Mouse (Mus musculus): ENCODE data around the gene Slc9a1. TPM values are rescaled to one million over a fixed set of nuclear protein-coding genes. Genes with fewer than 3 reads are reported as not detected.

The Slc9a1 gene
- polyA plus RNA-seq (2015; fragmentation: Nextera tagmentation; extraction: Ambion mirVana): 9.1 and 9.2 TPM in 2 replicates

DNA sequence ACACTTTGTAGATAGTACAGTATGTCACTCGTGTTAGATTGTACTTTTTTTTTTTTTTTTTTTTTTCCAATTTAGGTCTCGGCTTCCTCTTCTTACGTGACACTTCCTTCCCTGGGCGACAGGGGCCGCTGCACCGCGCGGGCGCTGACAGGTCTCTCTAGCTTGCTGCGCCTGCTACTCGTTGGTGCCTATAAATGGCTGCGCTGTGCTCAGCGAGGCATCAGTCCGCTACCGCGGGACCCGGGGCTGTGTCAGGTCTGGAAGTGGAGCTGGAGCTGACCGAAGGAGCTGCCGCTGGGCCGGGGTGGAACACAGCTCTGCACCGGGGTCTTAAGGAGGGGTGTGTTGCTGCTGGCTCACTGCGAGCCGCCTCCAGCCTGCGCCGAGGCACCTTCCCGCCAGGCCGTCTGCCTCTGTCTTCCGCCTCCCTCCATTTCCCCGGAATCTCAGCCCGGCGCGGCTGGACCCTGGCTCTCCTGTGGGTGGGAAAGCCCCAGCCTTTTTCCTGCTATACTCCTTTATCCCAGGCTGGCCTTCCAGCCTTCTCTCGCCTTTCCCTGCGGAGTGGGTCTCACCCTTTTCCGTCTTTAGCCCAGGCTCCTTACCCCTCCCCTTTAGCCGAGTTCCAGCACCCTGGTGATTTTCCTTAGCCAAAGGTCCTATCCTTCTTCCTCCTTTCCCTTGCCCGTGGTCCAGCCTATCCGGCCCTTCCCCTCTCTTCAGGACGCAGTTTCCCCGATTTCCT is at the start of gene Slc9a1:
TSS of gene Slc9a1 (plus strand) at position 154 of the 745 bp plus-strand sequence.
- H3K27me3 ChIP-seq (replicated peaks; ENCODE audit: control insufficient read depth, insufficient read depth, low read length): no peaks in the 10 kb centered on the region
- no peaks in the 10 kb centered on the region for H3K36me3 ChIP-seq (ENCODE audit: control insufficient read depth, insufficient read depth, low read length)
- ATAC-seq: peak; percentile 92
- WGBS: under 1% methylated on average over 40 of the region's 40 CpGs
- peak within 1 kb of the TSS; percentile 84 for H3K4me2 ChIP-seq (ENCODE audit: low read depth, low read length)
- peak within 1 kb of the TSS; percentile 96 for H3K9ac ChIP-seq (ENCODE audit: low read depth, low read length)
- peak within 1 kb of the TSS; percentile 86 for H3K27ac ChIP-seq (ENCODE audit: low read length)
- H3K4me1 ChIP-seq (ENCODE audit: control insufficient read depth, insufficient read depth, low read length): peaks cover 40% of the 10 kb centered on the region
- H3K4me3 ChIP-seq (ENCODE audit: low read length): peak within 1 kb of the TSS; percentile 70
- no peaks in the 10 kb centered on the region for H3K9me3 ChIP-seq (ENCODE audit: control insufficient read depth, low read length)

DNA sequence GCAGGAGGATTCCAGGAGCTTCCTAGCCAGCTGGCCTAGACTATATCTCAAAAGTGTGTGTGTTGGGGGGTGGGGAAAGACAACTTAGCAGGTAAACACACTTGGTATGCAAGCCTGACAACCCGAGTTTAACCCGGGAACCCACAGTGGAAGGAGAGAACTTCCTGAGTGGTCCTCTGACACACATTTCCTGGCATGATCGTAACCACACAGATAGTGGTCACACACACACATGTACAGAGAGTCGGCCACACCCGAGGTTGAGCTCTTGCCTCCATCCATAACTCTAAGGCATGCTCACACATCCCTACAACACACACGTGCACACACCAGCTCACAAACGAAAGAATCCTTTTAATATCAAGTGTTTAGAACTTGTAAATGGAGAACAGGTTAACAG is 41.4 kb upstream of the Slc9a1 start:
- Histone ChIP-seq H3K36me3 (ENCODE audit: control insufficient read depth, insufficient read depth, low read length) (no peaks in the 10 kb centered on the region), H3K4me1 (ENCODE audit: control insufficient read depth, insufficient read depth, low read length) (peaks cover 7% of the 10 kb centered on the region), H3K27ac (ENCODE audit: low read length) (no peak overlapping the region), H3K4me2 (ENCODE audit: low read depth, low read length) (no peak overlapping the region), H3K27me3 (replicated peaks; ENCODE audit: control insufficient read depth, insufficient read depth, low read length) (no peaks in the 10 kb centered on the region), H3K4me3 (ENCODE audit: low read length) (no peak overlapping the region), H3K9me3 (ENCODE audit: control insufficient read depth, low read length) (no peaks in the 10 kb centered on the region), H3K9ac (ENCODE audit: low read depth, low read length) (no peak overlapping the region)
- no peak for ATAC-seq
- WGBS: 64% methylated on average over 7 of the region's 7 CpGs

- Histone ChIP-seq H3K9ac (ENCODE audit: low read depth, low read length) (no peak overlapping the region), H3K4me1 (ENCODE audit: control insufficient read depth, insufficient read depth, low read length) (peaks cover 12% of the 10 kb centered on the region), H3K27ac (ENCODE audit: low read length) (no peak overlapping the region), H3K4me2 (ENCODE audit: low read depth, low read length) (no peak overlapping the region), H3K4me3 (ENCODE audit: low read length) (no peak overlapping the region), H3K36me3 (ENCODE audit: control insufficient read depth, insufficient read depth, low read length) (no peaks in the 10 kb centered on the region), H3K9me3 (ENCODE audit: control insufficient read depth, low read length) (no peaks in the 10 kb centered on the region), H3K27me3 (replicated peaks; ENCODE audit: control insufficient read depth, insufficient read depth, low read length) (no peaks in the 10 kb centered on the region)
- no peak for ATAC-seq
- 82% methylated on average over 4 of the region's 4 CpGs for WGBS
These were observed 39.2 kb upstream of the Slc9a1 start for GRCm38 (mm10) chr4:133330296-133330695.

- no peak overlapping the region for H3K4me2 ChIP-seq (ENCODE audit: low read depth, low read length)
- H3K9me3 ChIP-seq (ENCODE audit: control insufficient read depth, low read length): no peaks in the 10 kb centered on the region
- no peak for ATAC-seq
- H3K27me3 ChIP-seq (replicated peaks; ENCODE audit: control insufficient read depth, insufficient read depth, low read length): no peaks in the 10 kb centered on the region
- no peaks in the 10 kb centered on the region for H3K36me3 ChIP-seq (ENCODE audit: control insufficient read depth, insufficient read depth, low read length)
- H3K27ac ChIP-seq (ENCODE audit: low read length): no peak overlapping the region
- H3K4me1 ChIP-seq (ENCODE audit: control insufficient read depth, insufficient read depth, low read length): peaks cover 13% of the 10 kb centered on the region
- H3K9ac ChIP-seq (ENCODE audit: low read depth, low read length): peak overlapping the region; percentile 21; the same call in 1 of the 2 replicates
- 64% methylated on average over 6 of the region's 6 CpGs for WGBS
- no peak overlapping the region for H3K4me3 ChIP-seq (ENCODE audit: low read length)
These were observed 36.2 kb upstream of the Slc9a1 start for GRCm38 (mm10) chr4:133333306-133333705.

- peak overlapping the region; percentile 86 for H3K4me3 ChIP-seq (ENCODE audit: low read length)
- no peaks in the 10 kb centered on the region for H3K9me3 ChIP-seq (ENCODE audit: control insufficient read depth, low read length)
- ATAC-seq: no peak
- no peaks in the 10 kb centered on the region for H3K36me3 ChIP-seq (ENCODE audit: control insufficient read depth, insufficient read depth, low read length)
- 10% methylated on average over 14 of the region's 14 CpGs for WGBS
- H3K4me2 ChIP-seq (ENCODE audit: low read depth, low read length): peak overlapping the region; percentile 78
- H3K9ac ChIP-seq (ENCODE audit: low read depth, low read length): peak overlapping the region; percentile 87
- H3K4me1 ChIP-seq (ENCODE audit: control insufficient read depth, insufficient read depth, low read length): peaks cover 12% of the 10 kb centered on the region
- H3K27me3 ChIP-seq (replicated peaks; ENCODE audit: control insufficient read depth, insufficient read depth, low read length): no peaks in the 10 kb centered on the region
- H3K27ac ChIP-seq (ENCODE audit: low read length): no peak overlapping the region
These were observed 31.5 kb upstream of the Slc9a1 start for GRCm38 (mm10) chr4:133337833-133338520.

DNA sequence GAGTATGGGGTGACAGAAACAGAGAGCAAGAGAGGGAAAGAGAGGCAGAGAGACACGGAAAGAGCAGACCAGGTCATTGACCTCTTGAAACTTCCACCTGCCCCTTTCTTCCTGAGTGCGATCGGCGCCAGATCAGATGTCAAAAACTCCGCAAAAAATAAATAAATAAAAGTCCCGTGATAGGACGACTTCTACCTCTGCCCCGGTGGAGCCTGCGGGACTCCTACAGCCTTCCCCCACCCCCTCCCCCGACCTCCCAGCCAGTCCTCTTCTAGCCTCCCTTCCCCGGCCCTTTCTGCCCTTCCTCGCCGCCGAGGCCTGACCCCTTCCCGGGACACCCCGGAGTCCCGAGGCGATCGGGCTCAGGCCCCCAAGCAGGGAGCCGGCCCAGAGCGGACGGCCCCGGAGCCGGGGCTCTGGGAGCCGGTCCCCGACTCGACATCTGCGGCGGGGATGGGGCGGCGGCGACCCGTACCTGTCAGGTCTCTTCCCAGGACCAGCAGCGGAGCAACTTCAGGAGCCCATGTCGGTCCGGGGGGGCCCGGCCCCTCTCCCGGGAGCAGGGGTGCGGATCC is 30.9 kb upstream of the Slc9a1 start:
- WGBS: 0% methylated on average over 39 of the region's 39 CpGs
- peaks cover 6% of the 10 kb centered on the region for H3K4me1 ChIP-seq (ENCODE audit: control insufficient read depth, insufficient read depth, low read length)
- peak overlapping the region; percentile 78 for H3K4me2 ChIP-seq (ENCODE audit: low read depth, low read length)
- H3K36me3 ChIP-seq (ENCODE audit: control insufficient read depth, insufficient read depth, low read length): no peaks in the 10 kb centered on the region
- H3K9ac ChIP-seq (ENCODE audit: low read depth, low read length): peak overlapping the region; percentile 87
- no peaks in the 10 kb centered on the region for H3K27me3 ChIP-seq (replicated peaks; ENCODE audit: control insufficient read depth, insufficient read depth, low read length)
- ATAC-seq: peak; percentile 32; the same call in 1 of the 2 replicates
- H3K4me3 ChIP-seq (ENCODE audit: low read length): peak overlapping the region; percentile 86
- H3K27ac ChIP-seq (ENCODE audit: low read length): peak overlapping the region; percentile 23
- no peaks in the 10 kb centered on the region for H3K9me3 ChIP-seq (ENCODE audit: control insufficient read depth, low read length)

GRCm38 (mm10) chr4:133339148-133339749 is 30.3 kb upstream of the Slc9a1 start:
- H3K9me3 ChIP-seq (ENCODE audit: control insufficient read depth, low read length): no peaks in the 10 kb centered on the region
- ATAC-seq: peak; percentile 98
- under 1% methylated on average over 57 of the region's 60 CpGs for WGBS

GRCm38 (mm10) chr4:133340217-133340616 is 29.3 kb upstream of the Slc9a1 start:
- H3K27ac ChIP-seq (ENCODE audit: low read length): no peak overlapping the region
- H3K4me1 ChIP-seq (ENCODE audit: control insufficient read depth, insufficient read depth, low read length): peaks cover 6% of the 10 kb centered on the region; the same call in 1 of the 2 replicates
- H3K36me3 ChIP-seq (ENCODE audit: control insufficient read depth, insufficient read depth, low read length): no peaks in the 10 kb centered on the region
- H3K27me3 ChIP-seq (replicated peaks; ENCODE audit: control insufficient read depth, insufficient read depth, low read length): no peaks in the 10 kb centered on the region
- no peak overlapping the region for H3K9ac ChIP-seq (ENCODE audit: low read depth, low read length)
- WGBS: 94% methylated on average over 2 of the region's 2 CpGs
- no peaks in the 10 kb centered on the region for H3K9me3 ChIP-seq (ENCODE audit: control insufficient read depth, low read length)
- H3K4me2 ChIP-seq (ENCODE audit: low read depth, low read length): no peak overlapping the region
- H3K4me3 ChIP-seq (ENCODE audit: low read length): no peak overlapping the region
- no peak for ATAC-seq

More at GRCm38 (mm10) chr4:133339148-133339749, 30.3 kb upstream of the Slc9a1 start:
- Histone ChIP-seq H3K4me1 (ENCODE audit: control insufficient read depth, insufficient read depth, low read length) (peaks cover 6% of the 10 kb centered on the region; the same call in 1 of the 2 replicates), H3K4me3 (ENCODE audit: low read length) (peak overlapping the region; percentile 86), H3K27ac (ENCODE audit: low read length) (peak overlapping the region; percentile 23; the same call in 1 of the 2 replicates), H3K36me3 (ENCODE audit: control insufficient read depth, insufficient read depth, low read length) (no peaks in the 10 kb centered on the region), H3K9ac (ENCODE audit: low read depth, low read length) (peak overlapping the region; percentile 87), H3K4me2 (ENCODE audit: low read depth, low read length) (peak overlapping the region; percentile 78), H3K27me3 (replicated peaks; ENCODE audit: control insufficient read depth, insufficient read depth, low read length) (no peaks in the 10 kb centered on the region)

GRCm38 (mm10) chr4:133344112-133344511 is 25.4 kb upstream of the Slc9a1 start:
- Histone ChIP-seq H3K4me1 (ENCODE audit: control insufficient read depth, insufficient read depth, low read length) (no peaks in the 10 kb centered on the region), H3K27ac (ENCODE audit: low read length) (no peak overlapping the region), H3K36me3 (ENCODE audit: control insufficient read depth, insufficient read depth, low read length) (no peaks in the 10 kb centered on the region), H3K9me3 (ENCODE audit: control insufficient read depth, low read length) (no peaks in the 10 kb centered on the region), H3K4me3 (ENCODE audit: low read length) (no peak overlapping the region), H3K27me3 (replicated peaks; ENCODE audit: control insufficient read depth, insufficient read depth, low read length) (no peaks in the 10 kb centered on the region), H3K4me2 (ENCODE audit: low read depth, low read length) (no peak overlapping the region), H3K9ac (ENCODE audit: low read depth, low read length) (no peak overlapping the region)
- WGBS: 5% methylated on average over 4 of the region's 4 CpGs
- no peak for ATAC-seq
